Mouse (Mus musculus) brain, embryonic 18.5 days (tissue): ENCODE measurements at regions not wholly inside any gene's neighbourhood (a gene's known extent, or its start where the extent isn't known, plus 50 kb on each side); places are given as distances from the start of the nearest gene placed in this dataset.

Experiments used
- DNase-seq: peaks from one replicate; pipeline ENCODE4 v3.0.0-alpha.2; 2012; ENCODE audit warnings: low read depth, low spot score

GRCm38 (mm10) chr4:131014301-131015081 is 70.3 kb downstream of the Matn1 start:
- DNase-seq, result no peak

GRCm38 (mm10) chr4:131015156-131015555 is 71.0 kb downstream of the Matn1 start:
- no peak for DNase-seq

GRCm38 (mm10) chr4:131023601-131024000 is 79.4 kb downstream of the Matn1 start:
- DNase-seq, result no peak

- no peak for DNase-seq
Observed at GRCm38 (mm10) chr4:131036292-131036691, 92.1 kb downstream of the Matn1 start.

- DNase-seq, result no peak
Observed at GRCm38 (mm10) chr4:131037179-131037578, 93.0 kb downstream of the Matn1 start.

- DNase-seq, result no peak
Observed at GRCm38 (mm10) chr4:131039686-131040085, 95.5 kb downstream of the Matn1 start.

- no peak for DNase-seq
Observed at GRCm38 (mm10) chr4:131041210-131041609, 97.0 kb downstream of the Matn1 start.

- DNase-seq, result no peak
Observed at GRCm38 (mm10) chr4:131046101-131046500, 101.9 kb downstream of the Matn1 start.

- DNase-seq, result no peak
Observed at GRCm38 (mm10) chr4:131046969-131047650, 102.9 kb downstream of the Matn1 start.

- DNase-seq, result no peak
Observed at GRCm38 (mm10) chr4:131056293-131056692, 112.1 kb downstream of the Matn1 start.

GRCm38 (mm10) chr4:131059572-131059971 is 115.4 kb downstream of the Matn1 start:
- DNase-seq, result no peak

- no peak for DNase-seq
Observed at GRCm38 (mm10) chr4:131060191-131060680, 116.1 kb downstream of the Matn1 start.

GRCm38 (mm10) chr4:131060706-131061105 is 116.5 kb downstream of the Matn1 start:
- DNase-seq, result no peak

GRCm38 (mm10) chr4:131062592-131062991 is 118.4 kb downstream of the Matn1 start:
- no peak for DNase-seq

GRCm38 (mm10) chr4:131066186-131066939 is 122.2 kb downstream of the Matn1 start:
- no peak for DNase-seq

GRCm38 (mm10) chr4:131070566-131070965 is 126.4 kb downstream of the Matn1 start:
- no peak for DNase-seq

GRCm38 (mm10) chr4:131072623-131073022 is 128.4 kb downstream of the Matn1 start:
- DNase-seq, result no peak

- DNase-seq, result no peak
Observed at GRCm38 (mm10) chr4:131073420-131073819, 129.2 kb downstream of the Matn1 start.

GRCm38 (mm10) chr4:131075326-131075932 is 131.2 kb downstream of the Matn1 start:
- DNase-seq, result no peak

GRCm38 (mm10) chr4:131076628-131077027 is 132.4 kb downstream of the Matn1 start:
- DNase-seq, result no peak

- DNase-seq, result no peak
Observed at GRCm38 (mm10) chr4:131080113-131080512, 135.9 kb downstream of the Matn1 start.

GRCm38 (mm10) chr4:131083405-131083804 is 139.2 kb downstream of the Matn1 start:
- no peak for DNase-seq
